Mouse (Mus musculus): ENCODE measurements at regions not wholly inside any gene's neighbourhood (a gene's known extent, or its start where the extent isn't known, plus 50 kb on each side); places are given as distances from the start of the nearest gene placed in this dataset.

DNA sequence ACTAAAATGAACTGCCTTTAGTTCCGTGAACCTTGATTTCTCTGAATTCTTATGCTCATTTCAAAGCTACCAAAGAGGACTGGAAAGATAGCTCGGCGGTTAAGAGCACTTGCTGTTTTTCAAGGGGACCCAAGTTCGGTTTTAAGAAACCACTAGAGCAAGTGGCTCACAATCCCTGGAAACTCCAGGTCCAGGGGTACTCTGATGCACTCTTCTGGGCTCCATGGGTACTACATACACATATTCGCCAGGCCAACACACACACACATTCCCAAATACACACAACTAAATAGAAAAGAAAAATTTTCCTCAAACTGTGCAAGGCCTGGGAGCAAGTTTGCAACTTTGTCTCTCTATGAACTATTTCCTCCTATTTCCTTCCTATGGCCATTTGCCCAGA is 498.9 kb upstream of the Castor2 start:
- Histone ChIP-seq H3K9ac (replicated peaks; ENCODE audit: low read depth, low read length) (no peak overlapping the region), H3K4me1 (ENCODE audit: control insufficient read depth, insufficient read depth, low read length) (no peaks in the 10 kb centered on the region), H3K27me3 (ENCODE audit: control insufficient read depth, insufficient read depth, low read length) (no peaks in the 10 kb centered on the region), H3K4me3 (ENCODE audit: low read depth, low read length) (no peak overlapping the region), H3K27ac (ENCODE audit: low read depth, low read length) (no peak overlapping the region), H3K36me3 (ENCODE audit: control insufficient read depth, insufficient read depth, low read length) (no peaks in the 10 kb centered on the region), H3K9me3 (ENCODE audit: control insufficient read depth, low read length) (no peaks in the 10 kb centered on the region), H3K4me2 (ENCODE audit: low read depth, low read length) (no peak overlapping the region)
- WGBS: 70% methylated on average over 5 of the region's 5 CpGs
- ATAC-seq (ENCODE audit: low read depth): no peak

DNA sequence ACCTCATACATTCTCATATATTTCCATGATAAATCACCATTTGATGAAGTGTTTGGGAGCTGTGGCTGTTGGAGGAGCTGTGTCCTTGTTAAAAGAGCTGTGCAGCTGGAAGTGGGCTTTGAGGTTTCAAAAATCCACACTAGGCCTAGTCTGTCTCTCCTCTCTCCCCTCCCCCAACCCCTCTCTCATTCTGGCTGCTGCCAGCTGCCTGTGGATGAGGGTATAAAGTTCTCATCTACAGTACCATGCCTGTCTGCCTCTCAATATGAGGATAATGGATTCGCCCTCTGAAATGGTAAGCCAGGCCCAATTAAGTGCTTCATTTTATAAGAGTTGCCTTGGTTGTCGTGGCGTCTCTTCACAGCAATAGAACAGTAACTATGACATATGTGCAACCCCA is 501.4 kb upstream of the Castor2 start:
- no peak overlapping the region for H3K4me2 ChIP-seq (ENCODE audit: low read depth, low read length)
- H3K4me3 ChIP-seq (ENCODE audit: low read depth, low read length): no peak overlapping the region
- no peak overlapping the region for H3K27ac ChIP-seq (ENCODE audit: low read depth, low read length)
- H3K9me3 ChIP-seq (ENCODE audit: control insufficient read depth, low read length): no peaks in the 10 kb centered on the region
- ATAC-seq (ENCODE audit: low read depth): no peak
- no peaks in the 10 kb centered on the region for H3K36me3 ChIP-seq (ENCODE audit: control insufficient read depth, insufficient read depth, low read length)
- no peaks in the 10 kb centered on the region for H3K27me3 ChIP-seq (ENCODE audit: control insufficient read depth, insufficient read depth, low read length)
- 46% methylated on average over 3 of the region's 3 CpGs for WGBS
- no peaks in the 10 kb centered on the region for H3K4me1 ChIP-seq (ENCODE audit: control insufficient read depth, insufficient read depth, low read length)
- H3K9ac ChIP-seq (replicated peaks; ENCODE audit: low read depth, low read length): no peak overlapping the region

DNA sequence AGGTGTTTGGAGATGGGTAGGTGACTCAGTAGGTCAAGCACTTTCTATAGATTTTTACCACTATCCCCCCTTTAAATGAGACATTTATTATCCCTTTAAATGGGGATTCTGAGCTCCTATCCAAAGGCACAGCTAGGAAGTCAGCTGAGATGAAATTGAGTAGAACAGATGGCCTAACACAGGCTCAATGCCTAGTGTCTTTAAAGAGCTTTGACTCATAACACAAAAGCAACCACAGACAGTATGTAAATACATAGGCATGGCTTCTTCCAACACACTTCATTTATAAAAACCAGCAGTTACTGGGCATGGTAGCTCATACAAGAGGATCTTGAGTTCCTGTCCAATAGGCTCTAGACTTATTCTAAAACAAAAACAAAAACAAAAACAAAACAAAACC is 513.0 kb upstream of the Castor2 start:
- Histone ChIP-seq H3K27me3 (ENCODE audit: control insufficient read depth, insufficient read depth, low read length) (no peaks in the 10 kb centered on the region), H3K4me3 (ENCODE audit: low read depth, low read length) (no peak overlapping the region), H3K4me2 (ENCODE audit: low read depth, low read length) (no peak overlapping the region), H3K4me1 (ENCODE audit: control insufficient read depth, insufficient read depth, low read length) (no peaks in the 10 kb centered on the region), H3K9ac (replicated peaks; ENCODE audit: low read depth, low read length) (no peak overlapping the region), H3K36me3 (ENCODE audit: control insufficient read depth, insufficient read depth, low read length) (no peaks in the 10 kb centered on the region), H3K9me3 (ENCODE audit: control insufficient read depth, low read length) (no peaks in the 10 kb centered on the region), H3K27ac (ENCODE audit: low read depth, low read length) (no peak overlapping the region)
- ATAC-seq (ENCODE audit: low read depth): no peak

DNA sequence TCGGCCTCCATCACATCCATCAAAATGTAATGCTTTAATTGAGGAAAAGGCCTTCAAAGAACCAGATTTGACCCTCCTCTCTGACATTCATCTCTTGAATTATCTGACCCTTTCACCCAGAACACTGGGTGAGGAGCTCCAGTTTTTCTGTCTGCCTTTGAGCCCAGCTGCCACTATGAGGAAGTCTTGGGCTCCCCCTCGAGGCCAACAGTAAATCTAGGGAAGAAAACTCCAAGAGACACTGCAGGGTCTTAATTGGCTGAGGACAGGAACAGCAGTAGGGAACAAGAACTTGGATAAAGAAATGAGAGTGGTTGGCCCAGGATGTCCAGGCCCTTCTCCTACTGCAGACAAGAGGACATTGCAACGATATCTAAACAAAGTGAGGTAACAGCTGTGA is 514.3 kb upstream of the Castor2 start:
- WGBS: 31% methylated on average over 3 of the region's 3 CpGs
- no peak overlapping the region for H3K4me2 ChIP-seq (ENCODE audit: low read depth, low read length)

DNA sequence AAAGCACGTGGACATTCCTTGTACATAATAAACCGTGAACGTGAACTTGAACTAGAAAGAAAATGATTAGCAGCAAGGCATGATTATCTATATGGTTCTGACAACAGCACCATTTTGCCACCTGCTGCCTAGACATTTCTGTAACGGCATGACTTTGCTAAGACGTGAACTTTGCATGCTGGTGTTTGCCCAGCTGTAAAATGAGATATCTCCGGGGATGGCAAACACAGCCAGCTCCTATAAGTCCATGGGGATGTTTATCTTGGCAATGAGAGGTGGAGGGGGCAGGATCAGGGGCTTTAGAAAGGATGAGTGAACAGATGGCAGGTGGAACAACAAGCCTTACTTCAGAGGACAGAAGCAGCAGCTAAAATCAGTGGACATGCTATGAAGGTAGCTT is 522.9 kb upstream of the Castor2 start:
- no peak for ATAC-seq (ENCODE audit: low read depth)
- Histone ChIP-seq H3K4me2 (ENCODE audit: low read depth, low read length) (no peak overlapping the region), H3K9me3 (ENCODE audit: control insufficient read depth, low read length) (no peaks in the 10 kb centered on the region), H3K27me3 (ENCODE audit: control insufficient read depth, insufficient read depth, low read length) (no peaks in the 10 kb centered on the region), H3K9ac (replicated peaks; ENCODE audit: low read depth, low read length) (no peak overlapping the region), H3K4me3 (ENCODE audit: low read depth, low read length) (no peak overlapping the region), H3K4me1 (ENCODE audit: control insufficient read depth, insufficient read depth, low read length) (peaks cover 6% of the 10 kb centered on the region; the same call in 1 of the 2 replicates), H3K27ac (ENCODE audit: low read depth, low read length) (no peak overlapping the region), H3K36me3 (ENCODE audit: control insufficient read depth, insufficient read depth, low read length) (no peaks in the 10 kb centered on the region)
- WGBS: 69% methylated on average over 6 of the region's 6 CpGs

More for the DNA sequence above, 514.3 kb upstream of the Castor2 start:
- no peaks in the 10 kb centered on the region for H3K27me3 ChIP-seq (ENCODE audit: control insufficient read depth, insufficient read depth, low read length)
- H3K36me3 ChIP-seq (ENCODE audit: control insufficient read depth, insufficient read depth, low read length): no peaks in the 10 kb centered on the region
- no peaks in the 10 kb centered on the region for H3K9me3 ChIP-seq (ENCODE audit: control insufficient read depth, low read length)
- no peak for ATAC-seq (ENCODE audit: low read depth)
- H3K4me1 ChIP-seq (ENCODE audit: control insufficient read depth, insufficient read depth, low read length): no peaks in the 10 kb centered on the region
- H3K27ac ChIP-seq (ENCODE audit: low read depth, low read length): no peak overlapping the region
- no peak overlapping the region for H3K9ac ChIP-seq (replicated peaks; ENCODE audit: low read depth, low read length)
- no peak overlapping the region for H3K4me3 ChIP-seq (ENCODE audit: low read depth, low read length)

DNA sequence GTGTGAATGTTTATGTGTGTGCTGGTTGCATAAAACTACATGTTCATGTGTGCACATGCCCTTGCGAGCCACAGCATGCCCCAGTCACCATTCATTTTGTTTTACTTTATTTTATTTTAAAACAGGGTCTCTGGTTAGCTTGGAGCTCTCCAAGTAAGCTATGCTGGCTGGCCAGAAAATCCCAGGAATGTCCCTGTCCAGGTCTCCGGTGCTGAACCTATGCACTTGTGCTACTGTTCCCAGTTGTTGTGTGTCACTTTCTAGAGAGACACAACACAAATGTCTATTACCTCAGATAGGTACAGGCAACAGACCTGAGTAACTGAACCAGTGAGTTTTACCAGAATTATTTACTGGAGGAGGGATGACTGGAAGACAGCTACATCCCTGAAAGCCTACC is 530.4 kb upstream of the Castor2 start:
- no peaks in the 10 kb centered on the region for H3K9me3 ChIP-seq (ENCODE audit: control insufficient read depth, low read length)
- ATAC-seq (ENCODE audit: low read depth): no peak
- H3K4me2 ChIP-seq (ENCODE audit: low read depth, low read length): no peak overlapping the region
- no peak overlapping the region for H3K4me3 ChIP-seq (ENCODE audit: low read depth, low read length)
- no peak overlapping the region for H3K27ac ChIP-seq (ENCODE audit: low read depth, low read length)
- H3K27me3 ChIP-seq (ENCODE audit: control insufficient read depth, insufficient read depth, low read length): no peaks in the 10 kb centered on the region
- no peak overlapping the region for H3K9ac ChIP-seq (replicated peaks; ENCODE audit: low read depth, low read length)
- H3K4me1 ChIP-seq (ENCODE audit: control insufficient read depth, insufficient read depth, low read length): peaks cover 3% of the 10 kb centered on the region; the same call in 1 of the 2 replicates
- WGBS: 92% methylated on average over 2 of the region's 2 CpGs
- no peaks in the 10 kb centered on the region for H3K36me3 ChIP-seq (ENCODE audit: control insufficient read depth, insufficient read depth, low read length)

DNA sequence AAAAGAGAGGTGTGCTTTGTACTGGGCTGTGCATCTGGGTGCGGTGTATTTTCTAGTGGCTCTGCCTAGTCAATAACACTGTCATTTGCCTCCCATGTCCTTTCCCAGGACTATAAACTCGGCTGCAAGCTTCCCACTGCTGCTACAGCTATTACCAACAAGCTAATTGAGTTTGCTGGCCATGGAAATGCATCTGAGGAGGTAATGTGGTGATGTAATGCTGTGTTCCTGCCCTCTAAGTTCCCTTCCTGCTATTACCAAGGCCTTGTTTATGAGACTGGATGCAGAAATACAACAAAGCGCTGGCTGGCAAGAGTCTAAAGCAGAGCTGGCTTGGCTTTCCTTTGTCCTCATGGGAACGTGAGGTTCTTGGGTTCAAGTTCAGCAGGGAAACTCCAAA is 533.0 kb upstream of the Castor2 start:
- no peak overlapping the region for H3K27ac ChIP-seq (ENCODE audit: low read depth, low read length)
- H3K4me2 ChIP-seq (ENCODE audit: low read depth, low read length): no peak overlapping the region
- no peak overlapping the region for H3K4me3 ChIP-seq (ENCODE audit: low read depth, low read length)
- H3K27me3 ChIP-seq (ENCODE audit: control insufficient read depth, insufficient read depth, low read length): no peaks in the 10 kb centered on the region
- WGBS: 63% methylated on average over 4 of the region's 4 CpGs
- H3K36me3 ChIP-seq (ENCODE audit: control insufficient read depth, insufficient read depth, low read length): no peaks in the 10 kb centered on the region
- ATAC-seq (ENCODE audit: low read depth): no peak
- peaks cover 3% of the 10 kb centered on the region; the same call in 1 of the 2 replicates for H3K4me1 ChIP-seq (ENCODE audit: control insufficient read depth, insufficient read depth, low read length)
- H3K9ac ChIP-seq (replicated peaks; ENCODE audit: low read depth, low read length): no peak overlapping the region
- H3K9me3 ChIP-seq (ENCODE audit: control insufficient read depth, low read length): no peaks in the 10 kb centered on the region

DNA sequence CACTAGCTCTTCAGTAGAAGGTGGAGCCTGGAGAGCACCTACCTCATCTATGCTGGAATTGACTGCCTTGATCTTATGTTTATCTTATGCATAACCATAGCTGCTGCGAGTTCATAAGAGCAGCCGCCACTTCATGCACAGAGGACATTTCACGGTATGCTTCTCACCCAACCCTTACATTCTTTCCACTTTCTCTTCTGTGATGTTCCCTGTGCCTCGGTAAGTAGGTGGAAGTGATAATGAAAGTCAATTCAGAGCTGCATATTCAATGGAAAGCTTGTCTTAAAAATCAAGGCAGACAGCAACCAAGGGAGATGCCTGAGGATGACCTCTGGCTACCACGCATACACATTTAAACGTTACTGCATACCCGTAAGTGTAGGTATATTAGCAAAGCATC is 548.9 kb upstream of the Castor2 start:
- no peaks in the 10 kb centered on the region for H3K36me3 ChIP-seq (ENCODE audit: control insufficient read depth, insufficient read depth, low read length)
- ATAC-seq (ENCODE audit: low read depth): no peak
- no peaks in the 10 kb centered on the region for H3K27me3 ChIP-seq (ENCODE audit: control insufficient read depth, insufficient read depth, low read length)
- H3K4me1 ChIP-seq (ENCODE audit: control insufficient read depth, insufficient read depth, low read length): no peaks in the 10 kb centered on the region
- 89% methylated on average over 7 of the region's 7 CpGs for WGBS
- no peak overlapping the region for H3K4me3 ChIP-seq (ENCODE audit: low read depth, low read length)
- H3K4me2 ChIP-seq (ENCODE audit: low read depth, low read length): no peak overlapping the region
- no peak overlapping the region for H3K27ac ChIP-seq (ENCODE audit: low read depth, low read length)
- H3K9ac ChIP-seq (replicated peaks; ENCODE audit: low read depth, low read length): no peak overlapping the region
- H3K9me3 ChIP-seq (ENCODE audit: control insufficient read depth, low read length): no peaks in the 10 kb centered on the region

DNA sequence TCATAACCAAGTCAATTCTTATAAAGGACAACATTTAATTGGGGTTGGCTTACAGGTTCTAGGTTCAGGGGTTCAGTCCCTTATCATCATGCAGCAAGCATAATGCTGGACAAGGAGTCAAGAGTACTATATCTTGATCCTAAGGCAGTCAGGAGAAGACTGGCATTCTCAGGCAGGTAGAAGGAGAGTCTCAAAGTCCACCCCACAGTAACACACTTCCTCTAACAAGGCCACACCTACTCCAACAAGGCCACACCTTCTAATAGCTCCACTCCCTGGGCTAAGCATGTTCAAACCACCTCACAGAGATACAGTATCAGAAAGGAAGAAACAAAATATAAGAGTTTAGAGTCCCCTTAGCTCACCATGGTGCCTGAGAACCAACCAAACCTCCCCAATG is 557.3 kb upstream of the Castor2 start:
- H3K4me2 ChIP-seq (ENCODE audit: low read depth, low read length): no peak overlapping the region
- H3K27me3 ChIP-seq (ENCODE audit: control insufficient read depth, insufficient read depth, low read length): no peaks in the 10 kb centered on the region
- H3K4me3 ChIP-seq (ENCODE audit: low read depth, low read length): no peak overlapping the region
- no peaks in the 10 kb centered on the region for H3K36me3 ChIP-seq (ENCODE audit: control insufficient read depth, insufficient read depth, low read length)
- H3K9ac ChIP-seq (replicated peaks; ENCODE audit: low read depth, low read length): no peak overlapping the region
- ATAC-seq (ENCODE audit: low read depth): no peak
- no peaks in the 10 kb centered on the region for H3K4me1 ChIP-seq (ENCODE audit: control insufficient read depth, insufficient read depth, low read length)
- H3K27ac ChIP-seq (ENCODE audit: low read depth, low read length): no peak overlapping the region
- no peaks in the 10 kb centered on the region for H3K9me3 ChIP-seq (ENCODE audit: control insufficient read depth, low read length)

DNA sequence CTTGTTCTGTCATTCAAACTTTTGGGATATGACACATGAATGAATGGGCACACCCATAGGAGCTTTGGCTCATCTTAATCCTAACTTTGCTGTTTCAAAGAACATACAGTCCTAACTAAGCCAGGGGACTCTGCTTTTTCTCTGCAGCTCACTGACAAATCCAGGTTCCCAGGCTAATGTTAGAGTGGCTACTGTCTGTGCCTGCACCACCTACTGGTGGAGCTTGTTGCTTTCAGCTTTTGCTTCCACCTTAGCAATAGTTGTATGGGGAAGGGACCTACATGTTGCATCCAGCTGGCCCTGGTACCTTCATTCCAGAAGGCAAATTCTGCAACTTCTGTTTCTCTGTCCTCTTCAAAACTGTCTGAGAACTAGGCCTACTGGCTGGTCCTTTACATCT is 566.8 kb upstream of the Castor2 start:
- Histone ChIP-seq H3K9ac (replicated peaks; ENCODE audit: low read depth, low read length) (no peak overlapping the region), H3K27ac (ENCODE audit: low read depth, low read length) (no peak overlapping the region)

More for the DNA sequence above, 566.8 kb upstream of the Castor2 start:
- Histone ChIP-seq H3K4me2 (ENCODE audit: low read depth, low read length) (no peak overlapping the region), H3K27me3 (ENCODE audit: control insufficient read depth, insufficient read depth, low read length) (no peaks in the 10 kb centered on the region), H3K9me3 (ENCODE audit: control insufficient read depth, low read length) (no peaks in the 10 kb centered on the region), H3K36me3 (ENCODE audit: control insufficient read depth, insufficient read depth, low read length) (no peaks in the 10 kb centered on the region), H3K4me3 (ENCODE audit: low read depth, low read length) (no peak overlapping the region), H3K4me1 (ENCODE audit: control insufficient read depth, insufficient read depth, low read length) (no peaks in the 10 kb centered on the region)
- no peak for ATAC-seq (ENCODE audit: low read depth)

Data from neural tube, embryonic 14.5 days (tissue).